Mouse (Mus musculus) ovary, postnatal 36 days (tissue): ENCODE measurements around the gene Dusp11.
A peak's percentile ranks its signal among the peaks of the same experiment; 100 is the strongest.
"Not testable (repeated sequence)": the region's sequence is repeated elsewhere in the genome, so short reads cannot be mapped to it uniquely, and the experiment has no call there.

Experiments used
- DNase-seq: peaks from one replicate; pipeline ENCODE4 v3.0.0; 2022; ENCODE audit warnings: low spot score, mixed read lengths

Gene Dusp11

DNA sequence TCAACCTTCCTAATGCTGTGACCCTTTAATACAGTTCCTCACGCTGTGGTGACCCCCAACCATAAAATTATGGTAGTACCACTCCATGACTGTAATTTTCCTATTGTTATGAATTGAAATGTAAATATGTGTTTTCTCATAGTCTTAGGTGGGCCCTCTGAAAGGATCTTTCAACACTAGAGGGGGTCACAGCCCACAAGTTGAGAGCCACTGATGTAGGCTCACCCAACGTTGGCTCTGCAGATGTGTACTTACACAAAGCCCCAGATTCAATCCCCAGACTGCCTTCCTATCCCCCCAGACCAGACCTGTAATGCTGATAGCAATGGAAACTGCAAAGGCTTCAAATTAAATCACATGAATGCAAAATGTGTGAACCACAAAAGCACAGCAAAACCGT, 25.8 kb downstream of the Dusp11 start:
- no peak for DNase-seq

DNA sequence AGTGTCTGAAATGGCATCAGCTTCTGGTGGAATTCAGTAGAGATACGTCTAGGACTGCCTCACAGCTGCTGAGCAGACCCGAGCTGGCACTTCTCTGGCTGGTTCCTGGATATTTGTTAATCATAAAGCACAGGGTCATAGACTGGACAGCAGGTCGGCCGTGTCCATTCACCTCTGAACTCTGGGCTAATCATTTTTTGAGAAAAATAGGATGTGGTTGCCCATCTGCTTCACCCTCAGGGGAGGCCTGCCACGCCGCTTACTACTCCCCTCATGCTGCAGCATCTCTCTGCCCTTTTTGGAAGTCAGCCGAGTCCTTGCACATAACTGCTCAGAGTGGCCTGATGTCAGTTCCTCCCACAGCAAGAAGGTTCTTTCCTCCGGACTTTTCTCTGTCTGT, 27.4 kb downstream of the Dusp11 start:
- DNase-seq, result no peak

DNA sequence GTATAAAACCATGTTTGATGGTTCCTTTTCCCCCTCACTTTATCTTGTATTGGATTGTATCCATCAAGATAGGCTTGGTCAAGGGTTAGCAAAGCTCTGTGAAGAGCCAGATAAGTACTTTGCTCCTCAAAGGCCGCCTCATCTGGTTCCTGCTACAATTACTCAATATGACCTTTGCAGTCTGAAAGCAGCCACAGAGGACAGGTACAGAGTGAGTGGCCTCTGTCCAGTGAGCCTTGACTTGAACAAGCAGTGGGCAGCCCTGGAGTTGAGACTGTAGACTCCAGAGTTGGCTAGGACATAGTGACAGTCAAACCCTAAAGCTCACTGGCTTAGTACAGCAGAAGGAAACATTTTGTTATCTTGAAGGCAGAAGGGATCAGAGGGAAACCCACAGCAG, 32.2 kb downstream of the Dusp11 start:
- DNase-seq, result no peak

DNA sequence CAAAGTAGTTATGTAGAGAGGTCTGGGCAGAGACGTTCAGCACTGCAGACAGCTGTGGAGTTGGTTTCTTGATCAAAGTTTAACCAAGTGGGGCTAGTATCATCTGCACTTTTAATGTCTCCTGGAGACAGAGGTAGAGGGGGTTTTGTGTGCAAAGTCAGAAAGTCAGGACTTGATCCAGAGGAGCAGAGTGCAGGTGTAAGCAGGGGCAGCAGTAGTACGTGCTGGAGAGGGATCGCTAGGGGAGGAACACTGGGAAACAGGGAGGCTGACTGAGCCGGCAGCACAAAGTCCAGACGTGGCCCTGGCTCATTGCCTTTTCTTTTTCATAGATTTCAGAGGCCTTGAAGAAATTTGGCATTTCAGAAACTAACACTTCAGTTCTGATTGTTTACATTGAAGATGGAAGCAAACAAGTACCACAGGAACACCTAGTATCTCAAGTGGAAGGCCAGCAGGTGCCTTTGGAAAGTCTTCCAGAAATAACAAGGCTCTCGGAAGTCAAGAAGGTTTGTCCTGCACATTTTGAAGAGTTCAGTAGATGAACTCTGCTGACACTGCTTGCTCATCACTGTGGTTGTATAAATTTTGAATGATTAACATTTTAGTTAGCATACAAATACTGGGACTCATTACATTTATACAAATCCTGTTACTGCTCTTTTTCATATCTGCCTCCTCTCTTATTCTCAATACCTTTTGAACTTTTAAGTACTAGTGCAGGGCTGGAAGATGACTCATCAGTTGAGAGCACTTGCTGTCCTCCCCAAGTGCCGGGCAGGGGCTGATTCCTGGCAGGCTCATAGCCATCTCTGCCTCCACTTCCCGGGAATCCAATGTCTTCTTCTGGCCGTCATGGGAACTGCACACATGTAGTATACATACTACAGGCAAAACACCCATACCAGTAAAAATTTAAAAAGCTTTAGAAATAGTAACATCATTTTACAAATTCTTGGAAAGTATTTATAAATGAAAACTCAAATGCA, 33.7 kb downstream of the Dusp11 start:
- DNase-seq, result no peak

DNA sequence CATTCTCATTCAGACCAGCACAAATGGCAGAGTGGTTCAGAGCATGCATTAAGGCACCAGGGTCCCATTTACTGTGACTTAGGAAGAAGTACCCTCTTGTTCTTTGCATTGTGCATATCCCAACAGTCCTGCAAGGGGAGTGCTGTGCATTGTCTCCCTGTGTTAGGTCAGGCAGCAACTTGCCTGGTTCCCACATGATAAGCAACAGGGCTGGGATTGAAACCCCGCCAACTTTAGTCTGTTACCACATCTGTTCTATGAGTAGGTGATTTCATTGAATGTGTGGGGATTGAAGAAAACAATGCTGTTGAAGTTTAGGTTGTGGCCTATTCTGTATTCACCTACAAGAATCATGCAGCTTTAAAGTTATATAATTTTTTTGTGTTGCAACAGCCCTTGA, 34.8 kb downstream of the Dusp11 start:
- no peak for DNase-seq

DNA sequence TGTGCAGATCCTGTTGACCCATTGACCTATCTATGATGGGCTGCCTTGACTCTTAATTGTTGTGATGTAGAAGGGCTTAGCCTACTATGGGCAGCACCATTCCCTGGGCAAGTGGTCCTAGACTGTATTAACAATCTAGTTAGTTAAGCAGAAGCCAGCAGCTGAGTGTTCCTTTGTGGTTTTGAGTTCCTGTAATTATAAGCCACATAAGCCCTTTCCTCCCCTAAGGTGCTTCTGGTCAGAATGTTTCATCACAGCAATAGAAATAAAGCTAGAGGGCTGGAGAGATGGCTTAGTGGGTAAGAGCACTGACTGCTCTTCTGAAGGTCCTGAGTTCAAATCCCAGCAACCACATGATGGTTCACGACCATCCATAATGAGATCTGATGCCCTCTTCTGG, 37.8 kb downstream of the Dusp11 start:
- no peak for DNase-seq

DNA sequence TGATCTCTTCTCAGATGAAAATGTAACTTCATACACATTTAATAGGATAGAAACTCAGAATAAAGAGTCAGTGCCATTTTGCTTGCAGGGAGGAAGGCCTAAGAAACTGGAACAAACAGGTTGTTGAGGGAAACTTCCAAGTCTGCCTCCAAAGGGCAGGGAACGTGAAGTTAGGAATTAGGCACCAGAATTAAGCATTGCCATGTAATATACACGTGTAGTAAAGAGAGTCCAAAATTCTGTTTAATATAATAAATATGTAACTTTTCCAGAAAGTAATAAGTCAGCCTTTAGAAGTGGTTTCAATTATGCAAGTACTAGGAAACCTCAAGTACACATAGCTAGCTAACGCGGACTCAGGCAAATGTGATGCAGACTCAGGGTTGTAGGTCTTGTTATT, 42.1 kb downstream of the Dusp11 start:
- DNase-seq, result no peak

DNA sequence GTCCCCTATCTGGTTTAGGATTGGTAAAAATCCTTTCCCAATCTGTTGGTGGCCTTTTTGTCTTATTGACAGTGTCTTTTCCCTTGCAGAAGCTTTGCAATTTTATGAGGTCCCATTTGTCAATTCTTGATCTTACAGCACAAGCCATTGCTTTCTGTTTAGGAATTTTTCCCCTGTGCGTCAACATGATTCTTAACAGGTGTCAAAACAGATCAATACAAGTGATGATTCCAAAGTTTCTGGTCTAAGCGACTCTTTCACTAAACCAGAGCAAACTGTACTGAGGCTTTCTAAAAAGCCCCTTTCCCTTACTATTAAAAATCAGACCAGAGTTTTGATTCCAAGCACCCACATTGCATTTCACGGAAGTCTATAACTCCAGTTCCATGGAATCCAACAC, 43.1 kb downstream of the Dusp11 start:
- not testable (repeated sequence) for DNase-seq

DNA sequence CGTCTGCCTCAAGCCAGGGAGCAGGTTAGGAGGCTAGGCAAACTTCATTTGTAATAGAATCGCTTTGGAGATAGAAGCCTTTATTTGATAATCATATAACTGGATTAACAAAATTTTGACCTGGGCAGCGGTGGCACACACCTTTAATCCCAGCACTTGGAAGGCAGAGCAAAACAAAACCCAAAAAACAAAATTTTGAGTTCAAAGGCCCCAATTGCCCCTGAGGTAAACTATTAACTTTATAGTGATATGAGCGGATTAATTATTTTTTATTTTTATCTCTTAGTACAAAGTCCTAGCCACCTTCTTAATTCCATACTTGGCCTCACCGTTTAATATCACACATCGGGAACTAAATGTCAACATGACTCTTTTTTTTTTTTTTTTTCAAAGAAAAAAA, 44.9 kb downstream of the Dusp11 start:
- DNase-seq, result no peak

DNA sequence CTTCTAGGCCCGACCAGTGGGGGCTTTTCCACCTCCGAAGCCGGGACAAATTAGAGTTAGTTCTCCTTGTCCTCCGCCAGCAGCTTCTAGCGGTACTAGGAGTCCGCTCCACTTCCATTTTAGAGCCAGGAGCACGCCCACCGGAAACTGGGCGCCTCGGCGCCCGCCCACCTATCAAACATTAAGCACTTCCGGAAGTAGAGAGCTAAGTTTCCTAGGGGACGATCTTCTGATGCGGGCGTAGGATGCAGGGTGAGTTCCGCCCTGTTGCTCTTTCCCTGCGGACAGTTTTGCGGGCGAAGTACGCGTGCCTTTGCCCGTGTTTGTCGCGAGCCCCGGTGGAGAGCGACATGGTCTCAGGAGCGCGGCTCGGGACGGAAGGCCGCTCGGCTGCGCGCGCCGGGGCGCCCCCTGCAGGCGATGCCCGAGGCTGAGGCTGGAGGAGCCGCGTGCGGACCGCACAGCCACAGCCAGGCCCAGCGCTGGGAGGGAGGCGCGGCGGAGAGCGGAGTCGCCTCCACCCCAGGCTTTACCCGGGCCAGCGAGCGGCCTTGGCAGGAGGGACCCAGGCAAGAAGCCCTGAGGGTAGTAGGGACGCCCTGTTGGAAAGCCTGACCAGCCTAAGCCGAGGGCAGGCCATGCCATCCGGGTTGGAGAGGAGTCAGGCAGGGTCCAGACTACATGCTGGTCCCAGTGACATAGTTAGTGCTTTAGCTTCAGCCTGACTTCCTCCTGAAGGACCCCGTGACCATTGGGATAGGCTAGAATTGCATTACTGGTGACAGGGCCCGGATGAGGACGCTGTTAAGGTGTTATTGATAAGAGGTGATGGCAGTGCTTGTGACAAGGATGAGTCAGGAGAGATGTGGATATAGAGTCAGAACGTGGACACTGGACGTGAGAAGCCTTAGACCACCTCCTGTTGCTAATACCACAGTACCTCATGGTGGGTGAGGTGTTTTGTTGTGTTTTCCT, 45.6 kb downstream of the Dusp11 start, which contains the start of gene Nat8f1:
TSS of gene Nat8f1 (minus strand) at position 149 of the 975 bp plus-strand sequence.
- peak; percentile 87 for DNase-seq

DNA sequence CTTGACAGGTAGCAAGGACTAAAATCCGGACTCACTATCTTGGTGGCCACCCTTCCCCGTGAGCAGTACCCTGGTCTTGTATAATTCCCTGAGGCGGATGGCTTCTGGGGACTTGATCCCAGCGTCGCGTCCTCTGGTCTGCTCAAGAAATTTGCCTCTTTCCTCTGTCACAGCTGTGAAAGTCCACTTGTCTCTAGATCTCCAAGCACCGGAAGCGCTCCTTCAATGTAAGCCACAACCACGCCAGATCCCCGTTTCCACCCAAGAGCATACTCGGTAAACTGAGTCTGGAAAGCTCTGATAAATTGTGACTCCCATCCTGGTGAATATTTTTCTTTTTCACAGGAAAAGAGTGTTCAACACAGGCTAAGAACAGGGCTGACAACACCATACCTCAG, 46.3 kb downstream of the Dusp11 start:
- DNase-seq, result no peak

DNA sequence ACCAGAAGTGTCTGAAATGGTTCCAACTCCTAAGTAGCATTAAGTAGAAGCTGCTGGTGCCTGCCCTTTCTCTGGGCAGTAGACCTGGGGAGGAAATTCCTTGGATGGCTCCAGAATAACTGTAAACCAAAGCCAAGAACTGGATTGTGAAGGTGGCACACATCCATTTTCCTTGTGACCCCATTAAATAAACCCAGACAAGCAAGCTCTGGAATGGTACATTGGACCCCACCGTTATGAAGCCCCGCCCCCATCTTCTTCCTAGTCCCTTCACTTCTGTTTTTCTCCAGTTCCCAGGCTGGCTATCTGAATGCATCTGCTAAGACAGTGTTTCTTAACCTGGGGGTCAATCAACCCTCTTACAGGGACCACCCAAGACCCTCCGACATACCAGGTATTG, 49.9 kb downstream of the Dusp11 start, which contains the start of gene Tprkb:
TSS of gene Tprkb (plus strand) at position 279 of the 400 bp plus-strand sequence.
- no peak for DNase-seq

DNA sequence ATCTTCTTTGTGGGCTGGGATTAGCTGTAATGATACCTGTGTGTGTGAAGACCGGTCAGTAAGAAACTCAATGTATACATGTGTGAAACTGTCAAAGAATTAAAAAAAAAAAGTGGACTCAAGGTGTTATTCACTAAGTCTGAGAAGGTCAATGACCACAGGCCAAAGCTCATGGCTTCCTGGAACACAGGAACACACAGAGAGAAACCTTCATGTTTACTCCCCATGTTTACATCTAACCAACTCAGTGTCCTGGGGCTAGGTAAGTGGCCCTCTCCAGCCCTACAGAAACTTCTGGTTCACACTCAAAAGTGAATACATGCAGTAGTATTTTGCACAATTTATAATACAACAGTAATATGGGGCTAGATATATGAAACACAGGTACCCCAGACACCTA, 51.8 kb downstream of the Dusp11 start:
- no peak for DNase-seq

DNA sequence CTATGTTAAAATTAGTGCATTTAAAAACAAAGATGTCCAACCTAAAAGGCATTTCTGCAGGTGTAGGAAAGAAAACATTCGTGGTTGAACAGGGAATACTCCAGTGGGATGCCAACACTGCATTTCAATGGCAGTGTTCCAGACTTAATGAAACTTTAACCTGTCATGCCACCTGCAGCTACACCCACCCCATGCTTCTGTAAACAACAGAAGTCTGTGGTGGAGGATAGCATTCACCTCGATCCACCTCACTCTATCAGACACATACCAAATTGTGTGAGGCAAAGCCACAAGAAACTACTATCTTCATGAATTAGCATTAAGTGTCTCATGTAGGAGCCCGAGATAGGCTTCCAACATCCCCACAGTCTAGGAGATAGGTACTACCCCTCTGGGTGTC, 53.1 kb downstream of the Dusp11 start:
- DNase-seq, result no peak

DNA sequence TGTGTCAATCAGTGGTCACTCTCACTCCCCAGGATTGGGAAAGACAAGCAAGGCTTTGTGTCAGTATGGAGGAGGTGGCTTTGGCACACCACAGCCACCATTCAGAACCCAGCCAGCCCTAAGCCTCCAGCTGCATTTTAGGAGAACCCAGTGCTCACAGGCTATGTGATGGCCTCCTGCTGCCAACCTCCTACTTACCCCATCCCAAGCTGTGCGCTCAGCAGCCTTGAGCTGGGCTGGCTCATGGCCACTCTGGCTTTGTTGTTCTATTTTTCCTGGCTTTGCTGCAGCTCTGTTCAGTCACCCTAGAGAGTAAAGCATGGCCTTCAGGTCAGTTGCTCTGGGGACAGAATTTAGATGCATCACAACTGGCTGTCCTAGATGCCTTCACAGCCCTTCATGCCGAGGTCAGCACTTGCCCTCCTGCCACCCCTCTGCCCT, 54.5 kb downstream of the Dusp11 start:
- peak; percentile 58 for DNase-seq

DNA sequence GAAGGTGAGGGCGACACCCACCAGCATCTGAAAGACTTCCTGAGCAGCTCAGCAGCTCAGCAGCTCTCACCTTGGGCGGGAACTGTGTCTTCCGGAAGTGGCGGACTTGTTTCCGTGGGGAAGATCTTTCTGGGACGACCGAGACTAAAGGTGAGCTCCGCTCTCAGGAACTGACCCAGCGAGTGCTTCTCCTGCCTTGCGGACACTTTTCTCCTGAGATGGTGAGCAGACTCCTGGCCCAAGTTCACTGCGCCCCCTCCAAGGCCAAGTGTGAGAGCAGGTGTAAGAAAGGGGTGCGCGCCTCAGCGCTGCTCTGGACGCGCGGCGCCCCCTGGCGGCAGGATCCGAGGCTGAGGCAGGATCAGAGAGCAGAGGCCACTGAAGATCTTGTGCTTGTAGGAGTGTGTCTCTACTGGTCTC, 56.8 kb downstream of the Dusp11 start, which contains the start of gene Nat8f4:
TSS of gene Nat8f4 (minus strand) at position 243 of the 420 bp plus-strand sequence.
- DNase-seq, result peak; percentile 80

DNA sequence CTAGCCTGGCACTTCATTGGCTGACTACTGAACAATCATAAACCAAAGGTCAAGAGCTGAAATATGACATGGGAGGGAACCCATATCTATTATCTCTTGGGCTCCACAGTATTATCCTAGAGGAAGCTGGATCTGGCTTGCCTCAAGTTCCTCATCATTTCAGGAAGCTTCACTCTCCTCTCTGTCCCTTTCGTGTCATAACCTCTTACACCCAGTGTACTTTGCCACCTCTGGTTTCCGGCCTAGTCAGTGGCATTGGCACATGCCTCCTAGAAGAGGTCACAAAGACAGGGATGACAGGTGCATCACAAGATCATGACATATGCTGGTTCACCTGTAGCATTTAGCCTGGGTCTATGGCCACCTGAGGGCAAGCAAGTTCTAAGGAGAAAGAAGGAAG, 59.2 kb downstream of the Dusp11 start:
- DNase-seq, result no peak

DNA sequence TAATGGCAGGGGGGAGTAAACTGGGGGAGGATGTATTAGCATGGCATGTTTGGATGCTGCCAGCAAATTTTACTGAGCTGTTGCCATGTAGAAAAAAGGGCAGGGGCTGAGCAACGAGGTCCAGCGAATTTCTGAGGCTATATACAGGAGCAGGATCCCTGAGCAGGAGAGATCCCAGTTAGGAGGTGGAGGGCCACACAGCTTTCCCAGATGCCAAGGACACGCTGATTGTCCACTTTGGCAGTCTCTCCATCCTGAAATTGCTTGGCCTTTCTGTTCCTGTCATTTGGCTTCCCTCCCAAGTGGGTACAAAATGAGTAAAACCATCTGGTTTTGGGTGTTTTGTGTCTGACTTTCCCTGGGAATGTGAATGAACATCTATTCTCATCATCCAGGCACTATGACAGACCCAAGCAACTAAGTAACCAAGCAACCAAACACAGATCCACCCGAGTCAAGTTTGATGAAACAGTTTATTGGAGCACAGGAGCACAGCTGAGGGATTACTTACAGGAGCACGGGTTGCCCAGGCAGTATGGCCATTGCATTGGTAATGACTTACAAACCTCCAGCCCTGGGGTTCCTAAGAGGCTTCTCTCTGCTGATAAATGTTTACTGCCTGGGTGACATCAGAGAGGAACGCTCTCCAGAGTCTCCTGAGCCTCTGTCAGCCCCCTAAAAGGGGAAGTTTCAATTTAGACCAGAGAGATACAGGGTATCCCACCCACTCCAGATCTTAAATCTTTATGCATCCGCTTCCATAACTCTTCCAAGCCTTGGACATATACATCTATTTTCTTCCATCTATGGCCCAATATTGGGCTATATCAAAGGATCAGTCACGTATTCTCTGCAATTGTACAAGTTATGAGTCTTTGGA, 62.6 kb downstream of the Dusp11 start:
- not testable (repeated sequence) for DNase-seq

DNA sequence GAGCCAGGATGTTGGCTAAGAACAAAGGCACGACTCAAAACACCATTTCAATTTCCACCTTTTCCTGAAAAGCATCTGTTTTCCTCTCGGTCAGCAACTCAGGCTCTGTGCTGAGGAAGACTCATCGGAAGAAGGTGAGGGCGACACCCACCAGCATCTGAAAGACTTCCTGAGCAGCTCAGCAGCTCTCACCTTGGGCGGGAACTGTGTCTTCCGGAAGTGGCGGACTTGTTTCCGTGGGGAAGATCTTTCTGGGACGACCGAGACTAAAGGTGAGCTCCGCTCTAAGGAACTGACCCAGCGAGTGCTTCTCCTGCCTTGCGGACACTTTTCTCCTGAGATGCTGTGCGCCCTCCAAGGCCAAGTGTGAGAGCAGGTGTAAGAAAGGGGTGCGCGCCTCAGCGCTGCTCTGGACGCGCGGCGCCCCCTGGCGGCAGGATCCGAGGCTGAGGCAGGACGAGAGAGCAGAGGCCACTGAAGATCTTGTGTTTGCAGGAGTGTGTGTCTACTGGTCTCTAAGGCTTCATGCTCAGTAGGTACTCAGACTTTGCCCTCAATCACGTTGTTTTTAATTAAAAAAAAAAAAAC, 66.3 kb downstream of the Dusp11 start:
- peak; percentile 17 for DNase-seq
